Mouse (Mus musculus) fibroblast of lung, adult 2 months (primary cell): ENCODE measurements around the gene Kat8.

Experiments used
- DNase-seq: peaks from one replicate; pipeline ENCODE4 v3.0.0-alpha.2; 2011; ENCODE audit warnings: low read depth

Kat8 gene

DNA sequence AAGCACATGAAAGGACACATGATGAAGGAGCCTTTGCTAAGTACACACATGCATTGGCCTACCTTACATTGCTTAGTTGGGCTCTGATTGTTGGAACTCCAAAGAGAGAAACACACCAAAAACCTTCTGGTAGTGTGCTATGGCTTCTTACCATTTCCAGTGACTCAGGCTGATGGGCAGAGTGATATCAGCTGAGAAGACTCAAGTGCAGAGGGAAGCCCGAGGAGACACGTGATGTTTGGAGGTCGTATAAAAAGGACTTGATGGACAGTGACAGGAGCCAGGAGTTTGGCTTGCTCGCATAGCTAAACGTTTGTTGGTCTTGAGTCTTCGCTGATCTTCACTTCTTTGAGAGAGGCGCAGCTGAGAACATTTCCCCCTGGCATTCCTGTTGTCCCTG, 14.8 kb upstream of the Kat8 start:
- DNase-seq: no peak

DNA sequence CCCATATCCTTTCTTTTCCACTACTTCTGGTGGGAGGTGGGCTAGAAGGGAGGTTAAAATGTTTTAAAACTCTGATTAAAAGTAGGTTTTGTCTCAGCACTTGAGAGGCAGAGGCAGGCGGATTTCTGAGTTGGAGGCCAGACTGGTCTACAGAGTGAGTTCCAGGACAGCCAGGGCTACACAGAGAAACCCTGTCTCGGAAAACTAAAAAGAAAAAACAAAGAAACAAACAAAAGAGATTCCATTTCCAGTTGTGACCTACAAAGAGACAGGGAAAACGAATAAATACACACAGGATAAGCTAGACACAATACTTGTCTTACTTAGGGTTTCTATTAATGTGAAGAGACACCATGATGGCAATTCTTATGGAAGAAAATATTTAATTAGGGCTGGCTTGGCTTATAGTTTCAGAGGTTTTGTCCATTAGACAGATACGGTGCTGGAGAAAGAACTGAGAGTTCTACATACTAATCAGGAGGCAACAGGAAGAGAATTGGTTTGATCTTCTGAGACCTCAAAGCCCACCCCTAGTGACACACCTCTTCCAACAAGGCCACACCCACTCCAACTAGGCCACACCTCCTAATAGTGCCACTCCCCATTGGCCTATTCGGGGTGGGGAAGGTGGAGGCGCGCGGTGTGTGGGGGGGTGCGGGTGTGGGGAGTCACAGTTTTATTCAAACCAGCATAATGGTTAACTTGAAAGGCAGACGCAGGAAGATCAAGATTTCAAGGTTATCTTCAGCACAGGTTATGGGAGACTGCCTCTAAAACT, 13.9 kb upstream of the Kat8 start:
- no peak for DNase-seq

DNA sequence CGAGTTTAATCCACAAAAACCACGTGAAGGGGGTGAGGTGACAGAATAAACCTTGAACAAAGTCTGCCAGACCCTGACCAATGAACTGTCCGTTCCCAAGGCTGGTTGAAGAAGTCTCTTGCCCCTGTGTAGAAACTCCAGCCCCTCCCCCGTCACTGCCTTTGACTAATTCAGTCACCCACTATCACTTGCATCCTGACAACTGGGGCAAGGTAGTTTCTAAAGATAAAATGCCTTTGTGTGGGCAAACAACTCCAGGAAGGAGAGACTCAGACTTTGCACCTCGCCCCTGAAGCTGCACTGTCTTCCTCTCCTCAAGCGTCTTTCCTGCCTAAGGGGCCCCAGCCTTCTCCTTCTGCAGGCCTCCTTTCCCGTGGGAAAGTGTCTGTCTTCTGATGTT, 12.3 kb upstream of the Kat8 start:
- no peak for DNase-seq

DNA sequence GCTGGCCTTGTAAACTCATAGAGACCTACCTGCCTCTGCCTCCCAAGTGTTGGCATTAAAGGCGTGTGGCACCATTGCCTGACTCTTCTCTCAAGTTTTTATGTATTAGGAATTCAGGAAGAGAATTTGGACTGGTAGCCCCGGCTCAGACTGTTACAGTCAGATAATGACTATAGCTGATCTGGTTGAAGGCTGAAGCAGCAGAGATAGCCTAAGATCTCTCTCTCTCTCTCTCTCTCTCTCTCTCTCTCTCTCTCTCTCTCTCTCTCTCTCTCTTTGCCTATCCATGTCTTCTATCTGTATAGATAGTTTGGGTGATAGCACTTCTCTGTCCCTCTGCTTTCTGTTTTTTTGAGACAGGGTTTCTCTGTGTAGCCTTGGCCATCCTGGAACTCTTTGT, 10.5 kb upstream of the Kat8 start:
- DNase-seq: no peak

GRCm38 (mm10) chr7:127903971-127904796, 8.1 kb upstream of the Kat8 start, which contains the start of gene Bckdk:
Gene Bckdk, plus strand, starts transcription at chr7:127904082.
- peak; percentile 46 for DNase-seq

GRCm38 (mm10) chr7:127907939-127908338, 4.4 kb upstream of the Kat8 start:
- DNase-seq: no peak

DNA sequence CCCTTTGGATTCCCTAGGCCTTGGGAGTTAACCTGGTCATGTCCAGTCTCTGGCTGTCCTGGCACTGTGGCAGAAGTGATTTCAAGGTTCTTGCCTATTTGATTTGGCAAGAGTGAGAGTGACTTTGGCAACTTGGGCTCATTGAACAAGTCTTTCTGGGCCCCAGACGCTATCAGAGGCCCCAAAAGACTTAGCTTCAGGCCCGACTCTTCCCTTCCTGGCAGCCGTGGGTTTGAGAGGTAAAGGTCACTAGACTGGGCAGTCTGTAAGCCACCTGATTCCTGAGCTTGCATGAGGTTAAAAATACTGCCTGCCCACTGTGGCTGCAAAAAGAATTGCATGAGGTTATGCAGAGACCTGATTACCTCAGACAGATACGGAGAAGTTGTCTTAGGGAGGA, 3.7 kb upstream of the Kat8 start:
- no peak for DNase-seq

- no peak for DNase-seq
Observed at GRCm38 (mm10) chr7:127912938-127913337, 622 bp downstream of the Kat8 start.

GRCm38 (mm10) chr7:127915293-127915692, 3.0 kb downstream of the Kat8 start:
- DNase-seq: no peak

GRCm38 (mm10) chr7:127918203-127918602, 5.9 kb downstream of the Kat8 start:
- DNase-seq: no peak

DNA sequence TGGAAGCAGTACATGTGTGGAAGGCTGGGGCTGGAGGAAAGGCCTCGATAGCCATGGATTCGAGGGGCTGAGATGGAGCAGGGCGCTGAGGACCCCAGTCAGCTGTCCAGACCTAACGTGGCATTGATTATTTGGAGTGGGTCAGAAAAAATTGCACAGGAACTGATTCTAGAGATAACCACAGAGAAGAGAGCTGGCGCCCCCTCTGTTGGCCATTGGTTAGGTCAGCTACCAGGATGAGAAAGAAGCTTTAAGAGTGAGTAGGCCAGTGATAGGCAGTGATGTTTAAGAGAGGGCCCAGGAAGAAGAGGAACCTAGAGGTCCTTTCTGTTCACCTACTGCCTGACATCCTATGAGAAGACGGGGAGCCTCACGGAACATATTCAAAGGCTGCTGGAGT, 7.0 kb downstream of the Kat8 start:
- no peak for DNase-seq

- no peak for DNase-seq
Observed at GRCm38 (mm10) chr7:127921516-127921915, 9.2 kb downstream of the Kat8 start.

DNA sequence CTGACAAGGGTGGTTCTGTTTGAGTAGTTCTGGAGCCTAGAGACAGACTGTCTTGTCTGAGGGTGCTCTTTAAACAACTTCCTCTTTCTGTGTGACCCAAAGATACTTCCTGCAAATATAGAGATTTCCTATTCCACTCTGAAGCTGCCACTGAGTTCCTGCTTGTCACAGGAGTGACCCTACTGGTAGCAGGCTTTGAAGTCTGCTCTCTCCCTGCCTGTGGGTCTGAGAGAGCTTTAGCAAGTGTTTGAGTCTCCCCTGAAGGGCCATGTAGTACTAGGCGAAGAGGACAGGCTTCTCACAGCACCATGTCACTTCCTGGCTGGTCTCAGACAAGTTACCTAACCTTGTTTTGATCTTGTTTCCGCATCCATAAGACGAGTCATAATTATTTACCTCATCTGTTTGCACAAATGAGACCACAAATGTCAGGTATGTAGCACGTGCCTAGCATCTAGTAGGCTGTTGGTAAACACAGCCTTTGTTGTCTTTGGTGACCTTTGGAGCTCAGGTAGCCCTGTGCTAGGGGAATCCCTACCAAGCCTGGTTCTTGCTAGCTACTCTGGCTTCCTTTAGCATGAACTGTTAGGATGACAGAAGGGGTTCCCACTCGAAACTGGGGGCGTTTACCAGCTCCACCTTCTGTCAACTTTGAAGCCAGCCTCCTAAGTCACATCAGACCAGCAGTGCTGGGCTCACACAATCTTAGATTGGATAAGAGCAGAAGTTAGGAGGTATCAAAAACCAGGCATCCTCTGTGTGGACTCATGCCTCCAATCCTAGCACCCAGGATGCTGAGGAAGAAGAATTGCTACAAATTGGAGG, 10.3 kb downstream of the Kat8 start:
- DNase-seq: no peak

DNA sequence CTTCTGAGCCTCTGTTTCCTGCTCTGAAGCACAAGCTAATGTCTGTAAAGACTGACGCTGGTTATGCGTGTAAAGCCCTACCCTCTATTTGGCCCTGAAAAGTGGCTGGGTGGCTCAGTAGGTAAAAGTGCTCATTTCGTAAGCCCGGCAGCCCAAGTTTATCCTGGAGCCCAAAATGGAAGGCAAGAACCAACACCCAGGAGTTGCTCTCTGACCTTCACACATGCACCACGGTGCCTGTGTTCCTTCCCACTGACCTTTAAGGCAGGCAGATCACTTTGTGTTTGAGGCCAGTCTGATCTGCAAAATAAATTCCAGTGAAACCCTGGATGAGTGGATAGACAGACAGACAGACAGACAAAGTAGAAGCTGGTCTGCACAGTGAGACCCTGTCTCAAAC, 11.4 kb downstream of the Kat8 start:
- no peak for DNase-seq

- no peak for DNase-seq
Observed at GRCm38 (mm10) chr7:127925252-127925651, 12.9 kb downstream of the Kat8 start.

DNA sequence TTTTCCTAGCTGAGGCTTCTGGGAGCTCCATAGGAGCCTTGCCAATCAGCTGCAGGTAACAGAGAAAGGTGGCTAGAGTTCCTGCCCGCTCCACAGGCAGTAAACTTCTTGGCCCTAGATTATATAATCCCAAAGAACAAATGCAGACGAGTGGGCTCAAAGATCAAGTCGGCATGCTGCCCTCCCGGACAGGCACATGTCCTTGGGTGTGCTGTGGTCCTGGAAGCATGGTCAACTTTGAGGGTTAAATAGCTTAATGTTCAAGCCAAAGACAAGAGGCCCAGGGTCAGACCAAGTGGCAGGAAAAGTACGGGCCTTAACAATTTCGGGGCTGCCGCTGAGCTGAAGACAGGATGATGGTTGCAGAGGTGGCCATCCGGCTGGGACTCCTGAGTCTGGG, 13.8 kb downstream of the Kat8 start:
- no peak for DNase-seq

DNA sequence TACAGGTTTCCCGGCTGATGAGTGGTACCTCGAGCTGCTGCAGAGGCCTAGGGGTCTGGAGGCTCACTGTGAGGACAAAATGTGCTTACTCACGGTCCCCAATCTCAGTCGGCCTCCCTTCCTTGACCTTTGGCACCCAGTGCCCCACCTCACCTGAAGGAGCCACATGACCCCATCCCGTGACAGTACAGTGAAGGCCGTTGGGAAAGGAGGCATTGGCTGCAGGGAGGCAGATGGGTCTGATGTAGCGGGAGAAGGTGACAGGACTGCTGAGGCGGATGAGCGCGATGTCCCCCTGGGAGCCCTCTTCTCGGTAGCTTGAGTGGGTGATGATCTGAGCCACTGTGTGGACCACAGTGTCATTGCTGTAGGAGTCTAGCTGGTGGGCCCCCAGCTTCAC, 14.5 kb downstream of the Kat8 start:
- DNase-seq: no peak

GRCm38 (mm10) chr7:127927726-127928125, 15.4 kb downstream of the Kat8 start:
- no peak for DNase-seq

DNA sequence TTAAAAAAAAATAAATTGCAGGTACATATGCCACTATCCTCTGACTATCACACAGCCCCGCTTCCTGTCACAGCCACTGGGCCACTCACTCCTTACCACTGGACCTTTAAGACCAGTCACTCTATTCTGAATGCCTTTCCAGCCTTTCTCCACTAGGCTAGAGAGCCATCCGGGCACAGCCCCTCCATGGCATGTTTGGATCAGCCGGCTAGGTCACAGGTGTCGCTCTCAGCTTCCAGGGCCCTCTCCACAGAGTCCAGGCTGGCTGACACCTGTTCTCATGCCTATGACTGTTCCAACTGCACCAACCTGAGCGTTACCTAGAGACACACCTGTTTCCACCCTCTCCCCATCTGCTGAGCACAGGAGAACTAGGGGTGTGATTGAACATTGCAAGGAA, 16.3 kb downstream of the Kat8 start:
- no peak for DNase-seq

GRCm38 (mm10) chr7:127929923-127930322, 17.6 kb downstream of the Kat8 start, which contains the start of gene Prss8:
Gene Prss8, minus strand, starts transcription at chr7:127930104.
- DNase-seq: no peak

DNA sequence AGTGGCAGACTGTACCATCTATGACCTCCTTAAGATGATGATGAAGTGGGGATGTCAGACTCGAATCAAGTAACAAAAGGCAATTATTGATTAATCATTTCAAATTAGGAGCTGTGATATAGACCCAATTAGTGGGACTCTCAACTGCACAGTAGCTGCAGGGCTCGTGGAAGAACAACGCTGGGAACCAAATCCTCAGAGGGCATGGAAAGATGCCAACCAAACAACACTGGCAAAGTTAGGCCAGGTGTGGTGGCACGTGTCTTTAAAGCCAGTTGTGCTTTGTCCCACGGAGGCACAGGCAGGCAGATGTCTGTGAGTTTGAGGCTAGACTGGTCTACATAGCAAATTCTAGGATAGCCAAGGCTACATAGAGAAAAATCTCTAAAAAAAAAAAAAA, 18.3 kb downstream of the Kat8 start:
- DNase-seq: no peak

- no peak for DNase-seq
Observed at GRCm38 (mm10) chr7:127931351-127932135, 19.2 kb downstream of the Kat8 start.
